Mouse (Mus musculus) gastrocnemius, adult 2 months (tissue): ENCODE results near the gene Zfp771. TPM values are rescaled to one million over a fixed set of nuclear protein-coding genes. Genes with fewer than 3 reads are reported as not detected.
A peak's percentile ranks its signal among the peaks of the same experiment; 100 is the strongest.

Experiments used
- DNase-seq: peaks from one replicate; pipeline ENCODE4 v3.0.0; 2022
- H3K27ac ChIP-seq: fragments of 200-600 bp; 2 replicates; pipeline ENCODE4 v1.8.1; 2022; ENCODE audit warnings: mild to moderate bottlenecking
- H3K4me3 ChIP-seq: fragments of 200-600 bp; 2 replicates; pipeline ENCODE4 v1.8.1; 2022; ENCODE audit warnings: mild to moderate bottlenecking, moderate library complexity
- CTCF ChIP-seq: fragments of 200-600 bp; IDR thresholded peaks from 2 replicates; pipeline ENCODE4 v1.8.1; 2022; ENCODE audit warnings: antibody characterized with exemption, mild to moderate bottlenecking, moderate library complexity
- intact Hi-C: fragments of 180-260 bp; cut with DNase I; formaldehyde crosslinking; loops from one replicate; pipeline ENCODE4 v1.15.1; 2025
- total RNA-seq, 2 experiments: library from RNA; stranded (reverse); gene quantifications; 2 replicates each; pipeline ENCODE4 v1.2.3; 2021

Gene Zfp771
- total RNA-seq, 2 experiments from 2014 or later: 17.6 to 17.7 TPM

DNA sequence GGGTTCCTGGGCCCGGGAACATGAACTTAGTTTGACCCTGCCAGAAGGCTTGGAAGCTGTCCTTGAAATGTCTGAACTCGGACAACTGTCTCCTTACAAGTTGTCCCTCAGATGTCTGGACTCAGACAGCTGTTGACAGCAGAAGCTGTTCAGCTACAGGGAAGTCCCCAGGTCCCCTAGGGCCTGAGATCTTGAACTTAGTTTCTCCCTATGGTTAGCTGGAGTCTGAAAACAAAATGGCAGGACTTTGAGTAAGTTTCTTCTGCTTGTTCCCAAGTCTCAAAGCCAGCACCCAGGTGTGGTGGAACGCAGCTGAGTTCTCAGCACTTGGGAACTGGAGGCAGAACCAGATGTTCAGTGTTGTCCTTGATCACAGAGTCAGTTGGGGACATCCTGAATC, 36.0 kb downstream of the Zfp771 start:
- no peak overlapping the region for H3K4me3 ChIP-seq
- H3K27ac ChIP-seq: no peak overlapping the region
- DNase-seq: no peak
- intact Hi-C loops: no loop called here
- TF ChIP-seq CTCF: no peak

- TF ChIP-seq CTCF: no peak
- no peak for DNase-seq
- Histone ChIP-seq H3K27ac (no peak overlapping the region), H3K4me3 (no peak overlapping the region)
- intact Hi-C loops: no loop called here
These were observed 37.0 kb downstream of the Zfp771 start for GRCm38 (mm10) chr7:127281114-127281513.

DNA sequence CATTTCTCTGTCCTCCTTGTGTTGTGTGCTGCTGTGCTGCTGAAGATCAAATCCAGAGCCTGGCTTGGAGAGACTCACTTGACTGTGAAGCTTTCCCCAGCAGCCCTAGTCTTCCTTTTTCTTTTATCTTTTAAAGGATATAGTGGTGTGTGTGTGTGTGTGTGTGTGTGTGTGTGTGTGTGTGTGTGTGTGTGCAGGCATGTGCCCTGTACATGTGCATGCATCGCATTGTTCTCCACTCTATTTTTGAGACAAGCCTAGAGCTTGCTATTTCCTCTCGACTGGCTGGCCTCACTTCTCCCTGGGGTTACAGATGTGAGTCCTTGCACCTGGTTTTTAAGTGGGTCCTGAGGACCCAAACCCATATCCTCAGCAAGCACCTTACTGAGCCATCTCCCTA, 38.1 kb downstream of the Zfp771 start:
- Histone ChIP-seq H3K27ac (no peak overlapping the region), H3K4me3 (no peak overlapping the region)
- intact Hi-C loops: no loop called here
- no peak for TF ChIP-seq CTCF
- no peak for DNase-seq

DNA sequence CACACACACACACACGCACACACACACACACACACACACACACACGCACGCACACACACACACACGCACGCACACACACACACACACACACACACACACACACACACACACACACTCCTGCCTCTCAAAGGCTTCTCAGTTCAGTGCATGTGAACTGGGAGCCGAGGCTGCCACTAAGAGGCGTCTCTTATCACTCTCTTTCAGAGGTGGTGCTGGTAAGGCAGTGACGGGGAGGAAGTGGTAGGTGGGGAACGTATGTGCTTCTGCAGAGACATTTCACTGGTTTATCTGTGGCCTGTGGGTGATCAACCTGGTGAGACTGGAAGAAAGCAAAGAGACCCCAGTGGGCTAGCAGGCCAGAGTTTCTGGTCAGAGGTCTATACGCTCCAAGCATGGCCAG, 41.1 kb downstream of the Zfp771 start:
- Histone ChIP-seq H3K27ac (no peak overlapping the region), H3K4me3 (no peak overlapping the region)
- intact Hi-C loops: no loop called here
- TF ChIP-seq CTCF: no peak
- no peak for DNase-seq

- intact Hi-C loops: no loop called here
- Histone ChIP-seq H3K27ac (no peak overlapping the region), H3K4me3 (no peak overlapping the region)
- TF ChIP-seq CTCF: no peak
- DNase-seq: no peak
These were observed 43.9 kb downstream of the Zfp771 start for GRCm38 (mm10) chr7:127287940-127288339.

DNA sequence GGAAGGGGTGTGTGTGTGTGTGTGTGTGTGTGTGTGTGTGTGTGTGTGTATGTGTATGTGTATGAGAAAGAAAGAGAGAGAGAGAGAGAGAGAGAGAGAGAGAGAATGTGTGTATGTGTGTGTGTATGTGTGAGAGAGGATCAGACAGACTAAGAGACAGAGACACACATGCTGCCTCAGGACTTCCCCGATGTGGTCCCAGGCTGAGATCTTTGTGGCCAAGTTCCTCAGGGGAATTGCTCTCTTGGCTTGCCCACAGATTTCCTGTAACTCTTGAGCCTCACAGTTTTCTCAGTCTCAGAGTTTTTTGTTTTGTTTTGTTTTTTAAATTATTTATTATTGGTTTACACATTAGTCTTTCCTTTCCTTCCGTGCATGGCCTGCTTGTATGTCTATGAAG, 45.2 kb downstream of the Zfp771 start:
- no peak for TF ChIP-seq CTCF

DNA sequence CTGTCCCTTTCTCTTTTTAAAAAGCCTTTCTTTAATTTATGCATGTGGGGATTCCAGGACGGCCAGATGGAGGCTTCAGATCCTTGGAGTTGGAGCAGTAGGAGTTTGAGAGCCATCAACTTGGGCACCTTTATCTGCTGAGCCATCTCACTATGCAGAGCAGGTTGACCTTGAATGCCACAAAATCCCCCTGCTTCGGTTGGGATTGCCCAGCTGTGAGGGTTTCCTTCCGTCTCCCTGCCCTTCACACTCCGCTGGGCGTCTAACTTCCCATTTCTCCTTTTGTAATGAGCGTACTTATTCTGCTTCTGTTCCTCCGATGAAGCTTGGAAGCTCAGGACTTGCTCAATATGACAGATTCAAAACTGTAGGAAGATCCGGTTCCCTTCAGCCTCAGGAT, 46.1 kb downstream of the Zfp771 start:
- no peak for DNase-seq
- Histone ChIP-seq H3K27ac (no peak overlapping the region), H3K4me3 (no peak overlapping the region)
- TF ChIP-seq CTCF: no peak
- intact Hi-C loops: no loop called here

More for the DNA sequence above, 45.2 kb downstream of the Zfp771 start:
- Histone ChIP-seq H3K27ac (no peak overlapping the region), H3K4me3 (no peak overlapping the region)
- DNase-seq: no peak
- intact Hi-C loops: no loop called here

DNA sequence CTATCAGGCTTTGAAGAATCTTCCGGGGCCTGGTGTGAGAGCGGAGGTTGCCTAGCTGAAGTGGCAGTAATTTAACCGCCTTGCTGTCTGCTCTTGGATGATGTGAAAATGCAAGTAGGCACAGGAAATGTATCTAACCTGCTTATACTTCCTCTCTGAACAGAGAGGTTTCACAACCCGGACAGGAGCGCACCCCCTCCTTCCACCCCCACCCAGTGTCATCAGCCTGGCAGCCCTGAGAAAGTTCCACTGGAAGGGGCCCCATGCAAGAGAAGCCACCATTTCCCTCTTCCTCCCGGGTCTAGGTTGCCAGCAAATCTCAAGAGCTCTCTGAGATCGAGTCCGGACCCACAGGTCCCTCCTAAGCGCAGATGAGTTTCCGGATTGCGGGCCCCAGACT, 52.0 kb downstream of the Zfp771 start, which contains the start of gene Itgal:
TSS of gene Itgal (plus strand) at position 163 of the 400 bp plus-strand sequence.
- Histone ChIP-seq H3K27ac (no peak within 1 kb of the TSS), H3K4me3 (no peak within 1 kb of the TSS)
- TF ChIP-seq CTCF: no peak
- intact Hi-C loops: no loop called here
- DNase-seq: no peak

- Histone ChIP-seq H3K4me3 (no peak overlapping the region), H3K27ac (no peak overlapping the region)
- DNase-seq: peak; percentile 10
- no peak for TF ChIP-seq CTCF
- intact Hi-C loops: no loop called here
These were observed 52.9 kb downstream of the Zfp771 start for GRCm38 (mm10) chr7:127296786-127297555.

GRCm38 (mm10) chr7:127297586-127298193, 53.6 kb downstream of the Zfp771 start:
- TF ChIP-seq CTCF: no peak
- intact Hi-C loops: no loop called here
- H3K27ac ChIP-seq: no peak overlapping the region
- no peak overlapping the region for H3K4me3 ChIP-seq
- DNase-seq: peak; percentile 7

Other genes with a start within 250 kb of the Zfp771 start
- 10 to 100 TPM; 26.5 to 30.2 TPM for gene Mvp, start 229.7 kb upstream of the Zfp771 start, total RNA-seq
- not detected for gene Pagr1b, start 227.8 kb upstream of the Zfp771 start, total RNA-seq
- gene Pagr1a, start 226.9 kb upstream of the Zfp771 start, total RNA-seq: 1 to 10 TPM in 1 of 2 experiments, not detected in 1; 2.4 TPM
- 10 to 100 TPM; 19.4 to 21.7 TPM for gene Gm42742, start 223.2 kb upstream of the Zfp771 start, total RNA-seq
- gene Prrt2, start 223.1 kb upstream of the Zfp771 start, total RNA-seq: under 1 TPM; 0.14 to 0.61 TPM
- gene Maz, start 217.2 kb upstream of the Zfp771 start, total RNA-seq: 10 to 100 TPM; 74.5 to 79.0 TPM
- gene Kif22, start 201.8 kb upstream of the Zfp771 start, total RNA-seq: under 1 TPM; 0.66 to 0.84 TPM
- gene Zg16, start 156.9 kb upstream of the Zfp771 start, total RNA-seq: not detected
- under 1 TPM; 0.51 to 0.92 TPM for gene AI467606, start 152.9 kb upstream of the Zfp771 start, total RNA-seq
- gene Qprt, start 122.0 kb upstream of the Zfp771 start, total RNA-seq: under 1 TPM; 0.31 to 0.53 TPM
- under 1 TPM in 1 of 2 experiments, not detected in 1; 0.17 TPM for gene Spn, start 106.5 kb upstream of the Zfp771 start, total RNA-seq
- gene Cd2bp2, start 48.2 kb upstream of the Zfp771 start, total RNA-seq: 10 to 100 TPM; 27.2 to 32.4 TPM
- 10 to 100 TPM; 31.6 to 32.8 TPM for gene Tbc1d10b, start 35.8 kb upstream of the Zfp771 start, total RNA-seq
- over 10,000 TPM; 24,727 to 33,034 TPM for gene Mylpf, start 35.4 kb upstream of the Zfp771 start, total RNA-seq
- gene Zfp553, start 11.2 kb upstream of the Zfp771 start, total RNA-seq: 1 to 10 TPM; 4.2 to 5.1 TPM
- gene Sept1, start 11.1 kb upstream of the Zfp771 start, total RNA-seq: 1 to 10 TPM in 1 of 2 experiments, under 1 TPM in 1; 0.89 to 2.1 TPM
- 10 to 100 TPM; 25.1 to 35.4 TPM for gene Dctpp1, start 16.4 kb downstream of the Zfp771 start, total RNA-seq
- 10 to 100 TPM; 30.1 to 36.3 TPM for gene Sephs2, start 29.8 kb downstream of the Zfp771 start, total RNA-seq
- under 1 TPM; 0.15 to 0.25 TPM for gene Itgal, start 52.0 kb downstream of the Zfp771 start, total RNA-seq
- 10 to 100 TPM; 35.2 to 38.9 TPM for gene Zfp768, start 101.3 kb downstream of the Zfp771 start, total RNA-seq
- 1 to 10 TPM; 3.7 to 3.8 TPM for gene Zfp747, start 131.8 kb downstream of the Zfp771 start, total RNA-seq
- gene 9130019O22Rik, start 142.9 kb downstream of the Zfp771 start, total RNA-seq: 1 to 10 TPM; 1.6 to 2.4 TPM
- 1 to 10 TPM; 1.2 to 1.3 TPM for gene E430018J23Rik, start 149.4 kb downstream of the Zfp771 start, total RNA-seq
- 1 to 10 TPM; 1.7 to 2.5 TPM for gene Zfp764, start 162.5 kb downstream of the Zfp771 start, total RNA-seq
- 1 to 10 TPM; 1.5 to 2.1 TPM for gene Zfp688, start 177.8 kb downstream of the Zfp771 start, total RNA-seq
- gene Zfp689, start 204.9 kb downstream of the Zfp771 start, total RNA-seq: 1 to 10 TPM in 1 of 2 experiments, under 1 TPM in 1; 0.71 to 1.3 TPM
- gene Prr14, start 215.3 kb downstream of the Zfp771 start, total RNA-seq: 10 to 100 TPM; 19.3 to 20.9 TPM
- 10 to 100 TPM; 24.1 to 24.7 TPM for gene Fbrs, start 234.9 kb downstream of the Zfp771 start, total RNA-seq